Mouse (Mus musculus) ES-Bruce4 (cell line): ENCODE data around the gene Otulinl. TPM values are rescaled to one million over a fixed set of nuclear protein-coding genes. Genes with fewer than 3 reads are reported as not detected.

Experiments
- H3K27ac ChIP-seq: 2 replicates; pipeline ENCODE4 v1.5.1; 2012; ENCODE audit warnings: low read length, inconsistent platforms; ENCODE audit not compliant: insufficient read depth
- H3K27me3 ChIP-seq: 2 replicates; pipeline ENCODE4 v1.6.1; 2012; ENCODE audit warnings: mild to moderate bottlenecking, low read length, inconsistent platforms; ENCODE audit not compliant: control insufficient read depth, poor library complexity, insufficient read depth, severe bottlenecking
- H3K36me3 ChIP-seq: 2 replicates; pipeline ENCODE4 v1.6.1; 2012; ENCODE audit warnings: inconsistent platforms, mild to moderate bottlenecking, low read length, moderate library complexity; ENCODE audit not compliant: control insufficient read depth, poor library complexity, insufficient read depth, severe bottlenecking
- H3K4me1 ChIP-seq: one replicate; pipeline ENCODE4 v1.8.1; 2011; ENCODE audit warnings: low read length; ENCODE audit not compliant: control insufficient read depth, insufficient read depth
- H3K4me3 ChIP-seq: 2 replicates; pipeline ENCODE4 v1.5.1; 2011; ENCODE audit warnings: low read depth, mild to moderate bottlenecking, low read length
- H3K9ac ChIP-seq: 2 replicates; pipeline ENCODE4 v1.6.1; 2012; ENCODE audit warnings: low read depth, mild to moderate bottlenecking, inconsistent platforms; ENCODE audit not compliant: poor library complexity, severe bottlenecking
- H3K9me3 ChIP-seq: replicated peaks from 2 replicates; pipeline ENCODE4 v1.6.1; 2012; ENCODE audit warnings: mild to moderate bottlenecking, low read length, inconsistent platforms; ENCODE audit not compliant: control insufficient read depth, poor library complexity, insufficient read depth, severe bottlenecking
- CTCF ChIP-seq: IDR thresholded peaks from one replicate; pipeline ENCODE4 v1.8.1; 2011; ENCODE audit warnings: low read depth, low read length
- EP300 ChIP-seq: IDR thresholded peaks from 2 replicates; pipeline ENCODE4 v1.6.1; 2011; ENCODE audit warnings: low read depth, low read length; ENCODE audit not compliant: insufficient read depth
- POLR2A ChIP-seq: IDR thresholded peaks from one replicate; pipeline ENCODE4 v1.8.1; 2011; ENCODE audit warnings: low read length; ENCODE audit not compliant: insufficient read depth
- polyA plus RNA-seq: library from polyadenylated mRNA; stranded (reverse); fragments of >200 nt; gene quantifications from 2 replicates; pipeline ENCODE4 v1.2.4, GENCODE M21; 2011; ENCODE audit warnings: low read depth; ENCODE audit not compliant: missing spikeins, insufficient read depth, insufficient read length

Otulinl gene
- polyA plus RNA-seq, 1 experiment = 0.87 TPM

DNA sequence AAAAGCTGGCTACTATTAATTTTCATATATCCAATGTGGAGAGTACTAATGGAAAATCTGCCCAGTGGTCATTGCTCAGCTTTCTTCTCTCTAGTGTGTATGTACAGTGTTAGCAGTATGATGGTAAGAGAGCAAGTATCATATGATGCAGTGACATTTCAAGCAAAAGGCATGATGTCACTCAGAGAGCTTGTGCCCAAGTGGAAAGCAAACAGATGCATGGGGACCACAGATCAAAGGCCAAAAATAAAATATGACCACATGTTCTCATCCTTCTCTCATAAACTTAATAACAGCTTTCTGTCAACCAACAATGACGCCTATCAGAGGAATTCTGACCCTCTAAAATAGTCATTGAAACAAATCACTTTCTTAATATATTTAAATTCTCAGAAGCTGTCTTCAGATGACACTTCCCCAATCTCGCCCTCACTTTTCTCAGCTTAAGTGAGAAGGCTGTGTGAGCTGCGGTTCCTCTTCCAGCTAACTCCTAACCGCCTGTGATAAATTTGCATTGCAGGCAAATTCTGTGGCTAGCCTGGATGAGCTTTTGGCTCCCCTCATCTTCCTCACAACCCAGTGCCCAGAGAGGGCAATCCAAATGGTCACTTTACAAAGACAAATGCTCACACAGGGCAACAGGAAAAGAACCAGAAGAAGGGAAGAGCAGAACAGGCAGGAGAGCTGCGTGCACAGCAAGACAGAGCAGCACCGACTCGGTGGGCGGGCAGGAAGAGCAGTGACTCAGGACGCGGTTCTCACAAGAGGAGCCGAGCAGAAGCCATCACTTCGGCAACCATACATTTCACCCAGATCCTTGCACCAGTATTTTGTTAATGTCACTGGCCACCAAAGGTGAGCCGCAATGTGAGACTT lies 56.1 kb downstream of the Otulinl start:
- Histone ChIP-seq H3K4me3 (no peak overlapping the region), H3K4me1 (no peaks in the 10 kb centered on the region), H3K9ac (no peak overlapping the region), H3K9me3 (no peaks in the 10 kb centered on the region), H3K27ac (no peak overlapping the region), H3K36me3 (peaks cover 7% of the 10 kb centered on the region), H3K27me3 (no peaks in the 10 kb centered on the region)
- TF ChIP-seq POLR2A = no peak
- no peak for TF ChIP-seq EP300
- no peak for TF ChIP-seq CTCF

DNA sequence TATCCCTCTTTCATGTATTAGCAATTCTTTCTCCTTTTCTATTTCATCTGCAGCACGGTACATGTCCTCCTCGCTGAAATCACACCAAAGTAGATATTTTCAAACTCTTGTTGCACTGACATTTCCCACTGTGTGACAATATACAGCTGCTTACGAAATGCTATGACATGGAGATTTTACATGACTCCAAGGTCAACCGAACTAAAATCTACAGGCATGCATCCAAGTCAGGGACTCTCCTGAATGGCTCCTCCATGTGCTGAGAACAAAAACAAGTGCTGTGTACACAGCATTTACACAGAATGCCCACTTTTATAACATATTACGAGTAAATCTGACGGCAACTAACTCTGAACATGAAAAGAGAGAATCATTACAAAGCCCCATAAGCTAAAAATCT lies 58.1 kb downstream of the Otulinl start:
- Histone ChIP-seq H3K36me3 (peaks cover 14% of the 10 kb centered on the region), H3K9ac (no peak overlapping the region), H3K9me3 (no peaks in the 10 kb centered on the region), H3K4me1 (no peaks in the 10 kb centered on the region), H3K27ac (no peak overlapping the region), H3K27me3 (no peaks in the 10 kb centered on the region), H3K4me3 (no peak overlapping the region)
- TF ChIP-seq POLR2A (no peak), EP300 (no peak), CTCF (no peak)

GRCm38 (mm10) chr15:27620475-27621185 lies 60.7 kb downstream of the Otulinl start:
- Histone ChIP-seq H3K27ac (no peak overlapping the region), H3K27me3 (no peaks in the 10 kb centered on the region), H3K9ac (no peak overlapping the region), H3K36me3 (peaks cover 18% of the 10 kb centered on the region), H3K9me3 (no peaks in the 10 kb centered on the region), H3K4me3 (no peak overlapping the region), H3K4me1 (no peaks in the 10 kb centered on the region)
- TF ChIP-seq EP300 = no peak
- TF ChIP-seq CTCF = no peak
- TF ChIP-seq POLR2A = no peak

DNA sequence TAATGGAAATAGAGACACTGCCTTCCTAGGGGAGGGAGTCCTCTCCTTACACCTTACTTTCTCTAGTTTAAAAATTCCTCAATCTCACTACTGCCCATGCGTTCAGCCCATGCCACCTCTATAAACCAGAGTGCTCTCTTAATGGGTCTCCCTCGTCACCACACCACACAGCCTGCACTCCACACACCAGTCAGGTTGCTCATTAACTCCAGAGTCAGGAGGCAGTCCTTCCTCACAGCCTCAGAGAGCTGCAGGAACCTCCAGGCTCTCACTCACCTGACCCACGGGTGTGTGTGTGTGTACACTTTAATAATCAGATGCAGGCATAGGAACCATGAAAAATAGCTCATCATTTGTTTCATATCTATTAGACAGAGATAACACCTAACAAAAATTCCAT lies 61.7 kb downstream of the Otulinl start:
- H3K36me3 ChIP-seq = peaks cover 19% of the 10 kb centered on the region

GRCm38 (mm10) chr15:27618778-27619533 lies 62.4 kb downstream of the Otulinl start:
- no peak overlapping the region for H3K9ac ChIP-seq
- no peak overlapping the region for H3K27ac ChIP-seq
- peaks cover 19% of the 10 kb centered on the region for H3K36me3 ChIP-seq
- no peak overlapping the region for H3K4me3 ChIP-seq
- H3K27me3 ChIP-seq = no peaks in the 10 kb centered on the region
- no peaks in the 10 kb centered on the region for H3K4me1 ChIP-seq
- H3K9me3 ChIP-seq = no peaks in the 10 kb centered on the region
- TF ChIP-seq EP300 (no peak), CTCF (no peak), POLR2A (no peak)

More for the DNA sequence above, 61.7 kb downstream of the Otulinl start:
- Histone ChIP-seq H3K4me3 (no peak overlapping the region), H3K27ac (no peak overlapping the region), H3K9me3 (no peaks in the 10 kb centered on the region), H3K9ac (no peak overlapping the region), H3K27me3 (no peaks in the 10 kb centered on the region), H3K4me1 (no peaks in the 10 kb centered on the region)
- TF ChIP-seq POLR2A (no peak), EP300 (no peak), CTCF (no peak)
